Mouse (Mus musculus) small intestine, adult 10 weeks (tissue): ENCODE data around the gene Serpinb6e. TPM values are rescaled to one million over a fixed set of nuclear protein-coding genes. Genes with fewer than 3 reads are reported as not detected.

ENCODE experiments used
- polyA plus RNA-seq: library from polyadenylated mRNA; stranded (reverse); fragments of 350-450 nt; fragmentation: Illumina TruSeq; extraction: RNeasy Lipid Tissue Mini Kit (QIAGEN cat#74804); gene quantifications from one replicate; pipeline ENCODE4 v1.2.3, GENCODE M21; 2014; ENCODE audit warnings: low replicate concordance

The Serpinb6e gene
- not detected for polyA plus RNA-seq

GRCm38 (mm10) chr13:33843308-33843707 lies at the start of gene Serpinb6e:
TSS of gene Serpinb6e (minus strand) at chr13:33843408.

Other genes starting within 250 kb of the Serpinb6e start
- not detected for gene Serpinb6d, start 182.0 kb downstream of the Serpinb6e start, polyA plus RNA-seq
- not detected for gene Serpinb6c, start 62.3 kb upstream of the Serpinb6e start, polyA plus RNA-seq
- 74.1 TPM for gene Nqo2, start 121.3 kb upstream of the Serpinb6e start, polyA plus RNA-seq
- 46.1 TPM for gene Ripk1, start 159.0 kb upstream of the Serpinb6e start, polyA plus RNA-seq
- 955 TPM for gene Serpinb6a, start 159.4 kb upstream of the Serpinb6e start, polyA plus RNA-seq
- 15.1 TPM for gene Bphl, start 194.2 kb upstream of the Serpinb6e start, polyA plus RNA-seq
- gene Tubb2a, start 234.6 kb upstream of the Serpinb6e start, polyA plus RNA-seq = 2.7 TPM